23 mouse cellular contexts compared by ENCODE assay signal in genomic region chr10:3490052-3490451, GRCm38 (mm10). TPM values are rescaled to one million over a fixed set of nuclear protein-coding genes. Genes with fewer than 3 reads are reported as not detected.
DNase-seq lines count a peak whose midpoint lies in the region; ATAC-seq and TF ChIP-seq lines count a peak whose summit lies in the region.
"Had no signal": no experiment of that assay in that cellular context is flagged by ENCODE, and none has a peak within 500 bp of the region (broad histone marks: within the 10 kb centered on the region; RNA-seq: fewer than 3 reads in every experiment).

No protein-coding gene starts in this region.

- no peaks in the 10 kb centered on the region for H3K27me3 ChIP-seq in Patski
- H3K27me3 ChIP-seq: embryonic facial prominence, embryonic 15.5 days; heart, embryonic 13.5 days; hindbrain, embryonic 12.5 days had no signal

- peak; percentile 17 for ATAC-seq in Patski
- ATAC-seq: forebrain, embryonic 16.5 days; intestine, embryonic 16.5 days had no signal

- peak; percentile 72 for DNase-seq in heart, adult 11 months
- DNase-seq in heart, adult 8-10 months (ENCODE audit: low spot score), result no peak
- DNase-seq in kidney, adult 9 months, result peak; percentile 2
- DNase-seq in kidney, postnatal 36 days, result no peak
- no peak for DNase-seq in Patski (ENCODE audit: low read depth, low spot score)
- peak; percentile 44 for DNase-seq in brain, embryonic 14.5 days (ENCODE audit: low read depth)
- DNase-seq: adrenal gland, adult 8-10 months; adrenal gland, postnatal 36 days; cerebellum, adult 11 months; cerebellum, adult 8-10 months; embryo, embryonic 11 days; gastrocnemius, postnatal 14 days; heart, postnatal 36 days had no signal

- in situ Hi-C loops in Patski (cut with MboI; ENCODE audit: low pct_unique_long_range_greater_than_20kb), result no loop called here

- no peak for TF ChIP-seq POLR2A in brain, embryonic 14.5 days (IDR thresholded peaks at IDR 0.05; ENCODE audit: borderline replicate concordance, extremely low read depth, insufficient read depth, insufficient read length, poor library complexity, severe bottlenecking)

- CTCF ChIA-PET in Patski (lab: Charles Lee), result interaction anchor here (0.8 to 1.2 kb wide), 2 partner anchors 21 to 41 kb away, joined by 3 to 4 read pairs; no protein-coding TSS in a partner anchor

- no peak for TF ChIP-seq CTCF in Patski (IDR thresholded peaks at IDR 0.05)
- TF ChIP-seq CTCF in brain, embryonic 14.5 days (IDR thresholded peaks at IDR 0.05; ENCODE audit: borderline replicate concordance, extremely low read depth, insufficient read depth, insufficient read length), result no peak

- POLR2A ChIA-PET in Patski (lab: Charles Lee), result no interaction called here

RNA-seq across cellular contexts. Expression of gene Iyd, which starts 50.0 kb away (rescaled TPM):
- not detected for total RNA-seq in heart, adult 8-10 months (2022)
- polyA plus RNA-seq in Patski (2021), result not detected
- polyA plus RNA-seq in brain, embryonic 14.5 days (2012; rRNA removed), result 0.20 and 0.30 TPM in 2 replicates
- total RNA-seq: adrenal gland, postnatal 36 days; common myeloid progenitor, adult 5-6 weeks; ES-E14; gastrocnemius, postnatal 14 days; heart, postnatal 36 days had no signal
- polyA plus RNA-seq: embryonic facial prominence, embryonic 11.5 days; erythroblast, embryonic 14.5 days; forebrain, embryonic 11.5 days; hindbrain, embryonic 12.5 days had no signal

Comparison
In these comparisons a context has a peak if more than half of its experiments do, and no peak if none do; other contexts are left out.
1. DNase-seq: peak in heart, adult 11 months (single experiment), kidney, adult 9 months (single experiment) and brain, embryonic 14.5 days (single experiment); none in heart, adult 8-10 months (single experiment), kidney, postnatal 36 days (0 of 2) and Patski (single experiment).